Mouse (Mus musculus) layer of hippocampus, adult 6 months (tissue): ENCODE data around the gene Olfr1467. TPM values are rescaled to one million over a fixed set of nuclear protein-coding genes. Genes with fewer than 3 reads are reported as not detected.

Source experiments
- long read RNA-seq, 2 experiments: library from polyadenylated mRNA; unstranded; transcript quantifications; one replicate each; pipeline ENCODE4 v2.0.0; 2019 to 2020
- polyA plus RNA-seq: library from polyadenylated mRNA; unstranded; fragments of <200 nt; fragmentation: Nextera tagmentation; gene quantifications from 2 replicates; pipeline ENCODE4 v1.2.3, GENCODE M21; 2021

Gene Olfr1467
- not detected in 2 replicates for polyA plus RNA-seq
- long read RNA-seq, experiment 1 = 0 reads
- long read RNA-seq, experiment 2 = 0 reads

DNA sequence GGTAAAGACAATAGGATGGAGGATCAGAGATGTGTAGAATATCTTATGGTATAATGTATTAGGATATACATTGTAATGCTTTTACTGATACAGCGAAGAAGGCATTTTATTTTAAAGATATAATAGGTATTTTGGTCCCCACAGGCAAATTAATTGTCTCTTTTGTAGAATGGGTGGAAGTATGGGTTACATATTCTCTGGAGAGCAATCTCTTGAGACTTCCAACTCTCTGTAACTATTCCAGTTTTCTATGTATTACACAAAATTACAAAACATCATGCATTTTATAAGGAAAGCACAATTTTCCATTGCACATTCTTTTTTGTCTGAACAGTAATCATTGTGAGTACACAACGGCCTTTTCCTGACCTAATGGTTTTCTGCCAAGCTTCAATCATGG is at the start of gene Olfr1467:
Olfr1467 (plus strand) TSS at position 301 of the 400 bp plus-strand sequence.

DNA sequence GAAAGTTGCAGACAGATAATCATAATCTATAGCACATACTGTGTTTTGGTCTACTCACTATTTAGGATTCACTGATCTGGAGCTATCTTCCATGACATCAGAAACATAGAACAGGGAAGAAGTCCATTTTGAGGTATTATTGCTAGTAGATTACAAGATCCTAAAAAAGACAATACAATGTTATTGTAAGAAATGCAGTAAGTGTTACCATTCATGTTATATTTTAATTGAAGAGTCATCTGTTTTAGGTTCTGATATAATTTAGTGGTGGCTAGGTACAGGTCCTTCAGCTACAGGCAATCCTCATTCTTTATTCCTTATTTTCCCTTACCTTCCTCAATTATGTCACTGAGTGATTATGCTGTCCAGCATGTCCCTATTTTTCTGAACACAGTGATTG is 46.6 kb upstream of the Olfr1467 start, which contains the start of gene Olfr1465:
Olfr1465 (minus strand) TSS at position 101 of the 400 bp plus-strand sequence.

GRCm38 (mm10) chr19:13338562-13338961 is 23.5 kb upstream of the Olfr1467 start, which contains the start of gene Olfr1466:
Gene Olfr1466 (plus strand): TSS chr19:13338862.

GRCm38 (mm10) chr19:13407549-13407948 is 45.5 kb downstream of the Olfr1467 start, which contains the start of gene Olfr1469:
Gene Olfr1469 (plus strand): TSS chr19:13407849.

Other genes starting within 250 kb of the Olfr1467 start
- not detected in 2 replicates for gene Olfr1459, start 212.7 kb upstream of the Olfr1467 start, polyA plus RNA-seq
- not detected in 2 replicates for gene Olfr1461, start 199.2 kb upstream of the Olfr1467 start, polyA plus RNA-seq
- gene Olfr1462, start 176.5 kb upstream of the Olfr1467 start, polyA plus RNA-seq = not detected in 2 replicates
- not detected in 2 replicates for gene Olfr1463, start 130.9 kb upstream of the Olfr1467 start, polyA plus RNA-seq
- not detected in 2 replicates for gene Olfr1465, start 46.7 kb upstream of the Olfr1467 start, polyA plus RNA-seq
- gene Olfr1466, start 23.4 kb upstream of the Olfr1467 start, polyA plus RNA-seq = not detected in 2 replicates
- not detected in 2 replicates for gene Olfr1469, start 45.6 kb downstream of the Olfr1467 start, polyA plus RNA-seq
- gene Olfr1471, start 81.2 kb downstream of the Olfr1467 start, polyA plus RNA-seq = not detected in 2 replicates
- not detected in 2 replicates for gene Olfr1472, start 93.8 kb downstream of the Olfr1467 start, polyA plus RNA-seq
- not detected in 2 replicates for gene Olfr1474, start 107.3 kb downstream of the Olfr1467 start, polyA plus RNA-seq
- gene Olfr1475, start 118.0 kb downstream of the Olfr1467 start, polyA plus RNA-seq = not detected in 2 replicates
- not detected in 2 replicates for gene Olfr1477, start 138.3 kb downstream of the Olfr1467 start, polyA plus RNA-seq
- gene Olfr1480, start 165.7 kb downstream of the Olfr1467 start, polyA plus RNA-seq = not detected in 2 replicates
- not detected in 2 replicates for gene Olfr1484, start 221.3 kb downstream of the Olfr1467 start, polyA plus RNA-seq